Mouse (Mus musculus) spleen, adult 2 months (tissue): Measurements from ENCODE around the gene Olfr1243.

Experiments used
- CTCF ChIP-seq: fragments of 200-500 bp; IDR thresholded peaks from 2 replicates; pipeline ENCODE4 v1.5.1; 2011; ENCODE audit warnings: mild to moderate bottlenecking, inconsistent platforms; ENCODE audit not compliant: insufficient read depth, insufficient read length, insufficient replicate concordance; ENCODE audit errors: extremely low read depth
- POLR2A ChIP-seq: fragments of 200-500 bp; IDR thresholded peaks from 2 replicates; pipeline ENCODE4 v1.6.1; 2011; ENCODE audit warnings: low read depth, low read length, inconsistent platforms

GRCm38 (mm10) chr2:89578347-89578746, 47.1 kb upstream of the Olfr1243 start, which contains the start of gene Olfr1245:
- TF ChIP-seq CTCF: no peak
- no peak for TF ChIP-seq POLR2A
